Mouse (Mus musculus) thymus, adult 2 months (tissue): ENCODE results near the gene Park7.

Source experiments
- CTCF ChIP-seq: fragments of 200-500 bp; IDR thresholded peaks from 2 replicates; pipeline ENCODE4 v1.5.1; 2012; ENCODE audit warnings: mild to moderate bottlenecking, control low read depth, low read length, moderate library complexity, borderline replicate concordance; ENCODE audit not compliant: control insufficient read depth, poor library complexity, insufficient read depth; ENCODE audit errors: extremely low read depth
- POLR2A ChIP-seq: fragments of 200-500 bp; IDR thresholded peaks from 2 replicates; pipeline ENCODE4 v1.6.1; 2012; ENCODE audit warnings: mild to moderate bottlenecking, low read length, control low read depth, moderate library complexity; ENCODE audit not compliant: control insufficient read depth, poor library complexity, insufficient read depth; ENCODE audit errors: extremely low read depth

DNA sequence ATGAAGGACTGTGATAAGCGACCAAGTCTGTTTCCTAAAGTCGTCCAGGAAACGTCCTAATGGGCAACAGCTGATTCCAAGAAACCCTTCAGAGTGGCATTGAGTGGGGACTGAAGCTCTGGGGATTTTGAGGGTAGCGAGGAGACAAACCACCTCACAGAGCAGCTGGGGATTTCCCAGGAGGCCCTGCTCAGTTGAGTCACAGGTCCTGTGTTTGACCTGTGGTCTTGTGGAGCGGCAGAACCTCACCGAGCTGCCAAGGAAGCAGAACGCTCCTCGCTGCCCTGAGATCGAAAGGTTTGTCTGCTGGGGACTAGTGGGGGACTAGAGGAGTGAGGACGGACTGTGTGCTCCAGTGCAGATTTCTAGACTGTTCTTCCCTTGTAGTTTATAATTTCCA lies 13.6 kb upstream of the Park7 start:
- TF ChIP-seq CTCF = no peak
- no peak for TF ChIP-seq POLR2A
